ENCODE assay signal across 19 mouse cellular contexts in genomic region chr5:99839661-99840060, GRCm38 (mm10).
"Had no signal": no experiment of that assay in that cellular context is flagged by ENCODE, and none has a peak within 500 bp of the region (broad histone marks: within the 10 kb centered on the region; RNA-seq: fewer than 3 reads in every experiment).

No protein-coding gene starts in this region.

- H3K36me3 ChIP-seq: midbrain, embryonic 10.5 days; midbrain, embryonic 13.5 days; midbrain, embryonic 15.5 days; neural tube, embryonic 13.5 days; neural tube, embryonic 15.5 days had no signal

- H3K27ac ChIP-seq: liver, embryonic 14.5 days; midbrain, embryonic 10.5 days; midbrain, embryonic 13.5 days; midbrain, embryonic 15.5 days; neural tube, embryonic 13.5 days; neural tube, embryonic 15.5 days had no signal

- H3K4me1 ChIP-seq: midbrain, embryonic 15.5 days; neural tube, embryonic 15.5 days had no signal

- H3K9ac ChIP-seq: liver, embryonic 14.5 days; lung, embryonic 14.5 days; midbrain, embryonic 13.5 days; midbrain, embryonic 15.5 days; neural tube, embryonic 13.5 days; neural tube, embryonic 15.5 days had no signal

- ATAC-seq: midbrain, embryonic 13.5 days; midbrain, embryonic 15.5 days had no signal

- H3K27me3 ChIP-seq: midbrain, embryonic 13.5 days; midbrain, embryonic 15.5 days; neural tube, embryonic 13.5 days; neural tube, embryonic 15.5 days had no signal

- H3K4me3 ChIP-seq: midbrain, embryonic 10.5 days; midbrain, embryonic 13.5 days; midbrain, embryonic 15.5 days; myocyte; neural tube, embryonic 13.5 days; neural tube, embryonic 15.5 days had no signal

- DNase-seq: lung, adult 18-20 months; lung, embryonic 14.5 days; lung, postnatal 10 days; lung, postnatal 4 days; retina, postnatal 1 day; right cerebral cortex, adult 18-20 months; right cerebral cortex, postnatal 25 days; right cerebral cortex, postnatal 4 days; spleen, adult 18-20 months; thymus, adult 2 months; thymus, postnatal 25 days; thymus, postnatal 4 days had no signal

- H3K4me2 ChIP-seq: lung, embryonic 14.5 days; midbrain, embryonic 13.5 days; midbrain, embryonic 15.5 days; neural tube, embryonic 13.5 days; neural tube, embryonic 15.5 days had no signal

- H3K9me3 ChIP-seq: midbrain, embryonic 10.5 days; midbrain, embryonic 13.5 days; midbrain, embryonic 15.5 days; neural tube, embryonic 13.5 days; neural tube, embryonic 15.5 days had no signal
